Mouse (Mus musculus) A20 (cell line): ENCODE data around the gene Actl7b.

Source experiments
- DNase-seq: peaks from one replicate; pipeline ENCODE4 v3.0.0-alpha.2; 2011; ENCODE audit warnings: low read depth, low spot score

The Actl7b gene

DNA sequence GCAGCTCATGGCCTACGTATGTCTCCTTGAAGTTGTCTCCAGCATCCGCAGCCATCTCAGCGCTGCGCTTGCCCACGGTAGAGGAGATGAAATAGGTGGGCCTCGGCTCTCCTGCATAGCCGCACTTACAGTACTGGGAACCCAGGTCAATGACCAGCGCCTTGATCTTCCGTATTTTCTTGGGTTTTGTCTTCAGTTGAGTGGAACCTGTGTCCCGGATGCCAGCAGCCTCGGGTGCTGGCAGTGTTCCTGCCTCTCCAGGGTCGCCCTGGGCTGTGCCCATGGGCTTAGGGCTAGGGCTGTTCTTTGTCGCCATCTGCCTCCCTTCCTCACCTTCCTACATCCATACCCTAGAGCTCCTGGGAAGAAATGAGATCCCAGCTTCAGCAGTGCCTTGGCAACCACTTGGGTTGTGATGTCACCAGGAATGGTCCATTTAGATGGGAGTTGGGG, at the start of gene Actl7b:
Gene Actl7b, minus strand, starts transcription at position 403 of the 453 bp plus-strand sequence.
- no peak for DNase-seq

DNA sequence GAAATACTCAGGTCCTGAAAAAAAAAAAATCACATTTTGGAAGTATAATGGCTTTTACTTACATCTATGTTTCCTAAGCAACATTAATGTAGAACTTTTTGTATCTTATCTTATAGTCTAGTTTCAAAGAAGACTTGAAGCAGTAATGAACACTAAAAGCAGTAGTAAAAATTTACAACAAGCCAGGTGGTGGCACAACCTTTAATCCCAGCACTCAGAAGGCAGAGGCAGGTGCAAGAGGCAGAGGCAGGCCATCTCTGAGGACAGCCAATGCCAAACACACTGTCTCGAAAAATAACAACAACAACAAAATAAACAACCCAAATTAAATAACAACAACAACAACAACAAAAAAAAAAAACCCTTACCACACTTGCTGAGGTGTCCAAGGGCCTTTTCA, 29.8 kb upstream of the Actl7b start:
- no peak for DNase-seq

DNA sequence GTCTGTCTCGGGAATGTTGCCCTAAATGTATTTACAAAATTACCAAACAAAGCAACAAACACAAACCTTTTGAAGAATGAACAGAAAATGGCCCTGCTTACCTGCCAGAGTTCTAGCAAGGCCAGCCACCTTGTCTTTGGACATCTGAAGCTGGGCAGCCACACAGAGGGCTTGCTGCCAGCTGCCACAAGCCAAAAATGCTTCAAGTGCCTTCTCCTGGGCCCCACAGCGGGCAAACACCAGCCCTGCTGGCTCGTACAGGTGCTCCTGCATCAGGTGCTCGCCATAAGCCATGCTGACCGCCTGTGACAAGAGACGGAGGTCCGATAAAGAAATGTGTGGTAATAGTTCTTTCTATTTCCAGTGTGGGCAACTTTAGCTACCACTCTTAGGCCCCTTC, 27.7 kb upstream of the Actl7b start:
- DNase-seq: no peak

DNA sequence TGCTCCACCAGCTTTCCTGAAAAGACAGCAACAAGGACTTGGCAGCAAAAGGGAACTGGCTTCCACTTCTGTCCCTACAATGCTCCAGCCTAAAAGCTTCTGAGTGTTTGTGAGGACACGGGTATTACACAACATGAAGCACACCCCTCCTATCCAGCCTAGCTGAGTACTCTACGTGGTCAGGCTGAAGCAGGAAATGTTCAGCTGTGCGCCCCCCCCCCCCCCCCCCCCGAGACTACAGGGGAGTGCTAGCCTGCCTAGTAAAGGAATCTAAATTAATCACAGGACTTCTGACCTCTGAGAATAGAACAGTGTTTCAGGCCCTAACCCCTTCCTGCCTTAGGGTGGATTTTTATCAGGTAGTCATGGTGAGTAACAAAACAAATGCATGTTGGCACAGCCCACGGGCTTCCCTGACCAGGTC, 26.6 kb upstream of the Actl7b start:
- DNase-seq: no peak

DNA sequence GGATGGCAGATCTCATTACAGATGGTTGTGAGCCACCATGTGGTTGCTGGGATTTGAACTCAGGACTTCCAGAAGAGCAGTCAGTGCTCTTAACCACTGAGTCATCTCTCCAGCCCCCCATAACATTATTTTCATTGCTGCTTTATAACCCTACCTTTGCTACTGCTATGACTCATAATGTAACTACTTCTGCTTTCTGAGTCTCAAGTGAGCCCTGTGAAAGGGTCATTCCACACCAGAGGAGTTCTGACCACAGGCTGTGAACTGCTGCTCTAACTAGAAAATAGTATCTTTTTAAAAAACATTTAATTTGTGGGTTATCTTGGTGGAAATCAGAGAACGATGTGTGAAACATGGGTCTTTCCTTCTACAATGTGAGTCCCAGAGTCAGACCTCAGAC, 16.4 kb upstream of the Actl7b start:
- no peak for DNase-seq

DNA sequence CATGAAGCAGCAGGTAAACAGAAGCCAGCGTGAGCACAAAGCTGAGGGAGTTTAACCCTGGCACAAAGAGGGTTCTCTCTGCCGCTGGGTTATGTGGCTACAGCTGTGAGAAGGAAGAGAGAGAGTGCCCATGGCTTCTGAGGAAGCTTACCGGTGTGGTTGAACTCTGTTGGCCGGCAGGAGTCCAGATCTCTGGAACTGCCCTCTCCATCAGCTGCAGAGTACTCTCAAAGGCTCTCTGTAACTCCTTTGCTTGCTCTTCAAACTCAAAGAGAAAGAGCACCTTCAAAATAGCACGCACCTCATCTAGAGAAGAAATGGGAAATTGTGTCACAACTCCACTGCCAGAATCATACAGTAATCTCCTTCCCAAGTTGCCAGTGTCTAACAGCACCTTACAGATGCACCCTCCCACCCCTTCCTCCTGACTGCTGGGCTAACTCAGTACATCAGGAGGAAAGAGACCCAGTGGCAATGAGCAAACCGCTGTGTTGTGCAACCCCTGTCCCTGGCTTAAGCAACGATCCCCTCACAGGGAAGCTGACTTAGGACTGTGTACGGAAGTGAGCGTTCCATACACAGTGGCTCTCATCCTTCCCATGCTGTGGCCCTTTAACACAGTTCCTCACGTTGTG, 15.8 kb upstream of the Actl7b start:
- no peak for DNase-seq

DNA sequence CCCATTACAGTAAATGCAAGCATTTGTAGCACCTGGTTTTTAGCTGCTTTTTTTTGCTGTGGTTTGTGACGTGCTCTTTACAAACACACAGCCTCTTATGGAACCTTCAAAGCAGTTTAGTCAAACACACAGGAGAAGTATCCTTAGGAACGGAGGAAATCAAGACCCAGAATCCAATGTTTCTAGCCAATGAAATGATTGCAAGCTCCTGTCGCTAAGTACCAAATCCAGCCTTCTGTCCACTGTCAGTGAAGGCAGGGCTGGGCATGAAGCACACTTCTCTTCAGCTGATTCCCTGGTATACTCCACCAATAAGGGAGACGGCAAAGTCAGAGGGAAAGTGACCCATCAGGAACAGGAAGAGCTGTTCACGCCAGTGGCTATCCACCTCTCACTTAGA, 14.8 kb upstream of the Actl7b start:
- no peak for DNase-seq

DNA sequence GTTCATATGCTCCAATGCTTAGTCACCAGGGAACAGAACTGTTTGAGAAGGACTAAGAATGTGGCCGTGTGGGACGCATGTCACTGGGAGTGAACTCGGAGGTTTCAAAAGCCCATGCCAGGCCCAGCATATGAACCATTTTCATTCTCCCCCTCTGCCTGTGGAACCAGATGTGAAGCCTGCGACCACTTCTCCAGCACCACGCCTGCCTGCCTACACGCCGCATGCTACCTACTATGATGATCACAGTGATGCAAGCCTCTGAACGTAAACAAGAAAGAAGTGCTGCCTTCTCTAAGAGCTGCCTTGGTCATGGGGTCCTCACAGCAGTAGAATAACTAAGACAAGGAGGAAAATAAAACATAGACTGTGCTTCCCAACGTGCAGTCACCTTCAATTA, 6.2 kb upstream of the Actl7b start:
- DNase-seq: no peak

DNA sequence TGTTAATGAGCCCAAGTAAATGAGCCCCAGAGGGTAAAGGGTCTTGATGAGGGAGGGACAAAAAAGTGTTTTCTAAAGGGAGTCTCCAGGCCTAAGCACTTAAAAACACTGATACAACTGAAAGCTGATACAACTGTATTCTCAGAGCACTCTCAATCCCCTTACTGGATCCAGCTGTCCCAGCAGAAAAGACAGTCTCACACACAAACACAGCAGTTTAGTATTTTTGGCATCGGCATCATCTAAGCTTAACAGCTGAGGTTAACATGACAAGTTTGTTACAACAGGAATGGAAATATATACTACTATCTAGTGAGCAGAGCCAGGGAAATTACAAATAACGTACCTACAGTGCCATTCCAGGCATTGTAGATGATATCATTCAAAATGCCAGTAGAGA, 5.1 kb upstream of the Actl7b start:
- DNase-seq: no peak

DNA sequence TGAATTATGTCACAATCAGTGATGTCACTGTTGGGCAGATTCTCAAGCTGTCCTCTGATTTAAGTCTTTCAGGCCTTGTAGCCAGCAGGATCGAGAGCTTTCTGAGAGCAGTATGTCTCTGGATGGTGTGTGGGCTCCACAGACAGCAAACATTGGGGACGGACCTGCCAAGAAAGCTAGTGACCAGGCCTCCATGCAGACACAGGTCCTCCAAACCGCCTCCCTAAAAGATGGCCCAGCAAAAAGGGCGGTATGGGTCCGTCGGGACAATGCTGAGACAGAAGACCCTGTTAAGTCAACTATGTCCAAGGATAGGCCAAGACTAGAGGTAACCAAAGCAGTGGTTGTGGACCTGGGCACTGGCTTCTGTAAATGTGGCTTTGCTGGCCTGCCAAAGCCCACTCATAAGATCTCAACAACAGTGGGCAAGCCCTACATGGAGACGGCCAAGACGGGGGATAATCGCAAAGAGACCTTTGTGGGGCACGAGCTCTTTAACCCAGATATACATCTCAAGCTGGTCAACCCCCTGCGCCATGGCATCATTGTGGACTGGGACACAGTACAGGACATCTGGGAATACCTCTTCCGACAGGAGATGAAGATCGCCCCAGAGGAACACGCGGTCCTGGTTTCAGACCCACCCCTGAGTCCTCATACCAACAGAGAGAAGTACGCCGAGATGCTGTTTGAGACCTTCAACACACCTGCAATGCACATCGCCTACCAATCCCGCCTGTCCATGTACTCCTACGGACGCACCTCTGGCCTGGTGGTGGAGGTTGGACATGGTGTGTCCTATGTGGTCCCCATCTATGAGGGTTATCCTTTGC, 2.3 kb upstream of the Actl7b start, which contains the start of gene Actl7a:
Gene Actl7a, plus strand, starts transcription at position 51 of the 833 bp plus-strand sequence.
- no peak for DNase-seq

DNA sequence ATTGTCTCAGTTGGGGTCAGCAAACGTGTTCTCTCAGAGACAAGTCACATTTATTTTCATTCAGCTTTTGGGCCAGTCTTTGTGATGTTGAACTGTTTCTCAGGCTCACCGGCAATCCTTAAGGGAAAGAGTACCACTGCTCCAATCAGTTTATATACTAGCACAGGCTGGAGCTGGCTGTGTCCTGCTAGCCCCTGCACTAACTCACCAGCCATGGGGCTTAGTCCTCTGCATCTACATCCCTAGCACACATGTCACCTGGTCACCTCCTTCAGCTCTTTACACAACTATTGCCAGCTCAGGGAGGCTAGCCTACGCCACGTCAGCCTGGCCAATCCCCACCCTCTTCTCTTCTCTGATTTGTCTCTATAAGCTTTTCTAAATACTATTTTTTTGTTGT, 1.5 kb upstream of the Actl7b start:
- DNase-seq: no peak

DNA sequence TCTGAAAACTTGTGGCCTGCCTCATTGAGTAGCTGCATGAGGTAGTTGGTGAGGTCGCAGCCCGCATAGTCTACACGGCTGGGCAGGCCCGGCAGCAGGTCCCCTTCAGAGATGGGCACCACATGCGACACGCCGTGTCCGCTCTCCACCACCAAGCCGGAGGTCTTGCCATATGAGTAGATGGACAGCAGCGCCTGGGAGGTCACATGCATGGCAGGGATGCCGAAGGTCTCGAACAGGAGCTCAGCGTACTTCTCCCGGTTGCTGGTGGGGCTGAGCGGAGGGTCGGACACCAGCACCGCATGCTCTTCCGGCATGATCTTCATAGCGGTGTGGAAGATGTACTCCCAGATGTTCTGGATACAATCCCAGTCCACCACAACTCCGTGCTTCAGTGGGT, 632 bp downstream of the Actl7b start:
- DNase-seq: no peak

DNA sequence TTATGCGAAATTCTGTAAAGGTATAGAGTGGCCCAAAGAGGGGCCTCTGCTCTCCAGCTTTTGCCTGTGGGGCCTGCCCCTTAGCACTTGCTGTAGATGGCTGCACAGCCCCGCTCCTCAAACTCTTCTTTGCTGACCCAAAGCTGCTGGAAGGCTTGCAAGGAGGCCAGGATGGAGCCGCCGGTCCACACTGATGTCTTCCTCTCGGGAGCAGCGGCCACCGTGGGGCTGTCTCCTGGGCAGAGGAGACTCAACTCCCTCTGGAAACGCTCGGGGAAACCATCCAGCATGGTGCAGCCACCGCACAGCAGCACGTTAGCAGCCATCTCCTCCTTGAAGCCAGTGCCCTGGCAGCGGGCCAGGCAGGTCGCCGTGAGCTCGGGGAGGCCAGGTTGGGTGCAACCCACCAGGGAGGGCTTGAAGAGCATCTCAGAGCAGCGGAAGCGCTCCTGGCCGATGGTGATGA, 1.2 kb downstream of the Actl7b start, which contains the start of gene Gm26657:
Gene Gm26657, plus strand, starts transcription at position 51 of the 466 bp plus-strand sequence.
- no peak for DNase-seq

DNA sequence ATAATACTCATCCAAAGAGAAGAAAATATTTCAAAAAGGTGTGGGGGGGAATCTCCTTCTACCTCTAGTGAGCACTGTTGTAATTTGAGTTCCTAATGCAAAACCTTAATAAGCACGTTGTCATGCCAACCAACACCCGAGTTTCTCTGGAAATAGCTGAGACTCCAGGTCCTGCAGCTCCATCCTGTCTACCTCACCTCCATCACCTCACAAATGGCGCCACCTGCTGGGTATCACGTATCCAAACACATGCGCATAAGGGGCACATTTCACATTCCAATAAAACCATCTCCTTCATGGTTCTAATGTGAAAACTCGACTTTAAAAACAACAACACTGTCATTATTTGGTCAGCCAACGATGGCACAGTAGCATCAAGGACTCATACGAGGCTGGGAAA, 15.4 kb downstream of the Actl7b start:
- peak; percentile 47 for DNase-seq

DNA sequence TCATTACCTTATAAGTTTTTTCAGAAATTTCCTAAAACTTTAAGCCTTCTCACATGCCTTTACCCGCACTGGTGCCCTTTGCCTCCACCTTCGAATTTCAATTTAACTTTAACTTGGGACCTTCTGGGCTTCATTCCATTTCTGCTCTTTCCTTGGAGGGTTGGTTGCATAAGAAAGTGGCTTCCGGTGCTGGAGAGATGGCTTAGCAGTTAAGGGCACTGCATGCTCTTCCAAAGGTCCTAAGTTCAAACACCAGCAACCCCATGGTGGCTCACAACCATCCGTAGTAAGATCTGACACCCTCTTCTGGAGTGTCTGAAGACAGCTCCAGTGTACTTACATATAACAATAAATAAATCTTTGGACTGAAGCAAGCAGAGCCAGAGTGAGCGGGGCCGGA, 18.0 kb downstream of the Actl7b start:
- DNase-seq: no peak

DNA sequence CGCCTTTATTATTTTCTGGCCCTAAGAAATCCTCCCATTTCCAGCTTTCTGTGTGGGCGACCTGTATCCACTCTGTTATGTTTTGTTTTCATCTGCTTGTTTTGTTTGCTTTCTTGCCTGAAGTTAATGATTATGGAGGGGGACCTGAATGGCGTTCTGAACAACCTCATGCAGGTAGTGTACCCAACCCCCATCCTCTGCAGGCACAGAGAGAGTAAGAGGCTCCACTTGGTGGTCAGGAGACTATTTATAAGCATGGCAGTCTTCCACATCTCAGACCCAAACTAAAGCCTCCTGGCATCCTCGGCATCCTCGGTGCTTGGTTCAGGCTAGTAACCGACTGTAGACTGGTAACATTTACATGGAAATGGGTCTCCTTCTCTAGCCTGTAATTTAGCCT, 18.9 kb downstream of the Actl7b start:
- DNase-seq: no peak

DNA sequence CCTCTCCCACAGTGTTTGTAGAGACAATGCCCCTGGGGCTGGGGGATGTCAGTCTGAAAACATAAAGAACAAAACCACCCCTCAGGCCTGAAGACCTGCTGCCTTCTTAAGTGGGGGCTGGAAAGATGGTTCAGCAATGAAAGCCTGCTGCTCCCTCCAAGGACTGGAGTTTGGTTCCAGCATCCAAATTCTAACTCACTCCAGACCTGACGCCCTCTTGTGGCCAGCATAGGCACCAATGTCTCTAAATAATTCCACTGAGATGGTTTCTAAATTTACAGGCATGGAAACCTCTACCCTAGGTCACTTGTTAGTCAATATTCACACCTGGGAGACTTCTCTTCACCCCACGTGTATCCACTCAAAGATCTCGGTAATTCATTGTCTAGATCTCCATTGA, 19.8 kb downstream of the Actl7b start:
- DNase-seq: peak; percentile 33

DNA sequence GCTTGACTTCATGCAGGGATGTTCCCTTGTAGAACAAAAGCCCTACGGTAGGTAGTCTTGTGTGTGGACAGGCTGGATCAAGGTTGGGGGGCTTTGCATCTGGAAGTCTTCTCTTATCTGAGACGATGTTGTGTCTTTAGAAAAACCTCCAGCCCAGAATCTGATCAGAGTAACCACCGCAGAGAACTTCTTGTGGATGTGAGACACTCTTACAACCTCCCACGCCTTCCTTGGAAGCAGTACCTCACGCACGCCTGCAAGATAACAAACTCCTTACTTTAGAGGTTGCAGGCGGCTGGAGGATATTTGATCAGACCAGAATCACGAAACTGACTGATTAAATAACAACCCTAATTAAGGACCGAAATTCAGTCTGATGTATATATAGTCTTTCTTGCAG, 20.8 kb downstream of the Actl7b start:
- no peak for DNase-seq

DNA sequence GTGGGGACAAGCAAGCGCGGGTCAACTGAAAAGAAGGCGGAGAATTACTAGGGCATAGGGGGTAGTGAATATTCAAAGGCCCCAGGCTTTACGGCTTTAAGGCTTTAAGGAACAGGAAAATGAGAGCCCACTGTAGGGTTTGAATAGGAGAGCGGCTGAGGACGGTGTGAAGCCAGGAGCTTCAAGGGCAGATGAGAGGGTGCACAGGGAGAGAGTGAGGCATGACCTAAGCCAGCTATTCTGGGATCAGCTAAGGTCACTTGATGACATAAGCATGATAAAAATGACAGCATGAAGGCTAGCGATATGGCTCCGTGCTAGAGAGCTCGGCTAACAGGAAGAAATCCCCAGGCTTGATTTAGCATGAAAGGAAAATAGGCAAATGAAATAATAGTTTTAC, 21.8 kb downstream of the Actl7b start:
- DNase-seq: no peak

DNA sequence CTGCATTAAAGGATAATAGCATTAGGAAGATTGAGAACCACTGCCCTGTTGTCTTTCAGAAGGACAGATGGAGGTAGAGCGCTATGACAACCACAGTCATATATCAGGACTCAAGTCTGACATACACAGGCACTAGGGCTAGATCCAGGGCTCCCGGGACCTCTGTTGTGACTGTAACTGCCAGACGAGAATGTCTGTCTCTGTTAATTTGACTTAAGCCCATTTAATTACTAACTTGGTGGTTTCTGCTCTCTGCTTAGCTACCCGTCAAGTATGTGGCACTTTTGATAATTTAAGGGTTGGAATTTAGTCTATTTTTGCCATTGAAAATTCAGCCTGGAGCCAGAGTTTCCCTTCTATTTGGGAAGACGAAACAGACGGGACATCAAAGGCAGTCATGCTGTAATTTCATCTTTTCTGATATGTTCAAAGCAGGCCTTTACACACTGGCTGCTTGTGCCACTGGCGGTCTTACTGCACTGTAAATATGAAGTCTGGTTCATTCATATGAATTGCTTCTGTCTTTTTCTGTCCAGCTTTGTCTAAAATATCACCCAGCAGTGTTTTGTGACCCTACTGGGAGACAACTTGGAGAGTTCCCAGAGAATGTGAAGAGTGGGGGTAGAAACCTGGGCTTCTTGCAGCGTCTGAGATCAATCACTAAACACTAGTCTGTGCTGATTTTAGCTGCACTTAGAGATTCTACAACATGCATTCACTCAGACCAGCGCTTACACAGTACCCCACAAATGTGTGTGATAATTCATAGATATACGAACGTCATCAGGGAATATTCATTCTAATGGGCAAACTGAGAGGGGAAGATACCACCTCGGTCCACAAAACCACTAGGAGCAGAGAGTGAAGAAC, 22.4 kb downstream of the Actl7b start:
- no peak for DNase-seq

DNA sequence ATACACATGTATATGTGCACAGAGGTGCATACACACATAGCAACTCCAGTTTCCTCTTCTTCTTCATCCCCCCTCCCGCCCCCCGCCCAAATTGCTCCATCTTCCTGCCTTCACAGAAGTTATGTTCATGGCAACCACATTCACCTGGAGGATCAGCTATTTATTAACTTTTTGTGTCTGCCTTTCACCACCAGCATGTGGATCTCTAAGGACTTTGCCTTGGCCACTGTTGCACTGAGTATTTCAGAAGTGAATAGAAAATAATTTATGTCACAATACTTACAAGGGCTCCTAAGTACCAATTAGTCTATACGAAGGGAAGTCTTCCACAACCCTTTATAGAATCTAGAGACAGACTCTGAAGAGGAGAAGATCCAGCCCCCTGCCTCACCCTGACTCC, 23.3 kb downstream of the Actl7b start:
- no peak for DNase-seq

DNA sequence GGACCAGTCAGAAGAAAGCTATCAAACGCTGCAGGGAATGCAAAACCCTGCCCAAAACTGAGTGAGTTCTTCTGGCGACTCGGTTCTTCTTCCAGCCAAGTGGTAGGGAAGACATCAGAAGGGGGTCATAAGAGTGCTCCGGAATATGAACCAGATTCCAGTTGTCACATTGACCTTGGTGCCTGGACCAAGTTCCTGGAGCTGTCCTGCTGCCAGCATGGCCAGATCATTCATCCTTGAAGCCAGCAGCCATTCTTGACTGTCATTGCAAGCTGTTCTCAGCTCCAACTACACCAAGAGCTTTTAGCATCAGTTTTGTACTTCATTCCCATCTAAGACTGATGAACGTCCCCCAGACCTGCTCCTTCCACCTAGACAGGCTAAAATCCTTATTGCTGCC, 24.4 kb downstream of the Actl7b start:
- DNase-seq: no peak
